Mouse (Mus musculus) neural tube, embryonic 11.5 days (tissue): ENCODE data around the gene Olfr1192-ps1. TPM values are rescaled to one million over a fixed set of nuclear protein-coding genes. Genes with fewer than 3 reads are reported as not detected.
"Not testable (repeated sequence)": the region's sequence is repeated elsewhere in the genome, so short reads cannot be mapped to it uniquely, and the experiment has no call there.

Source experiments
- ATAC-seq: fragments of 200-750 bp; cut with Nextera tagmentation; 2 replicates; pipeline ENCODE4 v1.8.0; 2017; ENCODE audit warnings: moderate number of reproducible peaks, mild to moderate bottlenecking, moderate TSS enrichment, moderate library complexity; ENCODE audit not compliant: insufficient read depth, low FRiP score, low TSS enrichment
- DNase-seq: peaks from one replicate; pipeline ENCODE4 v3.0.0-alpha.2; 2015; ENCODE audit warnings: low spot score
- H3K27ac ChIP-seq: fragments of 300-500 bp; sonication (generic); 2 replicates; pipeline ENCODE4 v1.5.1; 2014; ENCODE audit warnings: low read depth, mild to moderate bottlenecking, low read length
- H3K27me3 ChIP-seq: fragments of 300-500 bp; sonication (generic); 2 replicates; pipeline ENCODE4 v1.6.1; 2014; ENCODE audit warnings: mild to moderate bottlenecking, low read length, mixed read lengths; ENCODE audit not compliant: control insufficient read depth, insufficient read depth
- H3K36me3 ChIP-seq: fragments of 300-500 bp; sonication (generic); 2 replicates; pipeline ENCODE4 v1.6.1; 2014; ENCODE audit warnings: mild to moderate bottlenecking, low read length, moderate library complexity, mixed read lengths; ENCODE audit not compliant: control insufficient read depth, insufficient read depth
- H3K4me1 ChIP-seq: fragments of 300-500 bp; sonication (generic); 2 replicates; pipeline ENCODE4 v1.6.1; 2014; ENCODE audit warnings: low read length, mixed read lengths; ENCODE audit not compliant: control insufficient read depth, insufficient read depth
- H3K4me2 ChIP-seq: fragments of 300-500 bp; sonication (generic); 2 replicates; pipeline ENCODE4 v1.6.1; 2014; ENCODE audit warnings: low read depth, mild to moderate bottlenecking, moderate library complexity
- H3K4me3 ChIP-seq: fragments of 300-500 bp; sonication (generic); 2 replicates; pipeline ENCODE4 v1.5.1; 2014; ENCODE audit warnings: low read depth, low read length
- H3K9ac ChIP-seq: fragments of 300-500 bp; sonication (generic); 2 replicates; pipeline ENCODE4 v1.6.1; 2014; ENCODE audit warnings: mild to moderate bottlenecking, low read length
- H3K9me3 ChIP-seq: fragments of 300-500 bp; sonication (generic); 2 replicates; pipeline ENCODE4 v1.6.1; 2016; ENCODE audit warnings: low read length; ENCODE audit not compliant: control insufficient read depth
- WGBS: fragments of 180-500 bp; shearing (Covaris S2); extraction: QIAGEN DNeasy Blood & Tissue Kit; methylation state at CpG from one replicate; pipeline ENCODE4 v1.1.7; 2014; 5-methylcytosine and 5-hydroxymethylcytosine counted together
- polyA plus RNA-seq: library from polyadenylated mRNA; unstranded; fragments of >200 nt; fragmentation: Nextera tagmentation; extraction: Ambion mirVana; gene quantifications from 2 replicates; pipeline ENCODE4 v1.2.1, GENCODE M21; 2014

Gene Olfr1192-ps1
- not detected in 2 replicates for polyA plus RNA-seq

- no peaks in the 10 kb centered on the region for H3K9me3 ChIP-seq
- no peaks in the 10 kb centered on the region for H3K4me1 ChIP-seq
- no peak within 1 kb of the TSS for H3K9ac ChIP-seq
- no peak within 1 kb of the TSS for H3K4me2 ChIP-seq
- H3K27me3 ChIP-seq, result no peaks in the 10 kb centered on the region
- ATAC-seq (no peak), DNase-seq (no peak)
- 33% methylated on average over 1 of the region's 1 CpGs for WGBS
- H3K27ac ChIP-seq, result no peak within 1 kb of the TSS
- no peak within 1 kb of the TSS for H3K4me3 ChIP-seq
- no peaks in the 10 kb centered on the region for H3K36me3 ChIP-seq
Measured at GRCm38 (mm10) chr2:88648209-88648608, at the start of gene Olfr1192-ps1. TSS of gene Olfr1192-ps1 (plus strand) at chr2:88648509.

- H3K36me3 ChIP-seq, H3K4me2 ChIP-seq, H3K4me1 ChIP-seq, H3K9ac ChIP-seq, H3K9me3 ChIP-seq, H3K27me3 ChIP-seq, DNase-seq, ATAC-seq, H3K4me3 ChIP-seq, H3K27ac ChIP-seq: not testable (repeated sequence)
- WGBS, result 81% methylated on average over 1 of the region's 1 CpGs
Measured at GRCm38 (mm10) chr2:88640242-88640641, 8.1 kb upstream of the Olfr1192-ps1 start, which contains the start of gene Olfr1191-ps1. TSS of gene Olfr1191-ps1 (plus strand) at chr2:88640542.

GRCm38 (mm10) chr2:88675328-88675727, 27.0 kb downstream of the Olfr1192-ps1 start, which contains the start of gene Olfr1193:
TSS of gene Olfr1193 (plus strand) at chr2:88675628.
- H3K4me2 ChIP-seq, H3K27me3 ChIP-seq, H3K36me3 ChIP-seq, H3K27ac ChIP-seq, H3K9ac ChIP-seq, H3K4me3 ChIP-seq, H3K9me3 ChIP-seq, DNase-seq, H3K4me1 ChIP-seq, ATAC-seq: not testable (repeated sequence)

- no peak within 1 kb of the TSS for H3K27ac ChIP-seq
Measured at GRCm38 (mm10) chr2:88689087-88689486, 40.8 kb downstream of the Olfr1192-ps1 start, which contains the start of gene Olfr1195. TSS of gene Olfr1195 (minus strand) at chr2:88689187.

GRCm38 (mm10) chr2:88704497-88704896, 56.2 kb downstream of the Olfr1192-ps1 start, which contains the start of gene Olfr1196:
TSS of gene Olfr1196 (minus strand) at chr2:88704597.
- no peaks in the 10 kb centered on the region for H3K27me3 ChIP-seq
- H3K9ac ChIP-seq, result no peak within 1 kb of the TSS
- H3K27ac ChIP-seq, result no peak within 1 kb of the TSS
- H3K9me3 ChIP-seq, result no peaks in the 10 kb centered on the region
- ATAC-seq, result no peak
- no peak within 1 kb of the TSS for H3K4me2 ChIP-seq
- H3K36me3 ChIP-seq, result no peaks in the 10 kb centered on the region
- DNase-seq, result no peak
- no peaks in the 10 kb centered on the region for H3K4me1 ChIP-seq
- H3K4me3 ChIP-seq, result no peak within 1 kb of the TSS
- 88% methylated on average over 2 of the region's 2 CpGs for WGBS

More at GRCm38 (mm10) chr2:88689087-88689486, 40.8 kb downstream of the Olfr1192-ps1 start, which contains the start of gene Olfr1195:
- Histone ChIP-seq H3K9ac (no peak within 1 kb of the TSS), H3K27me3 (no peaks in the 10 kb centered on the region), H3K36me3 (no peaks in the 10 kb centered on the region), H3K4me3 (no peak within 1 kb of the TSS), H3K4me1 (no peaks in the 10 kb centered on the region), H3K9me3 (no peaks in the 10 kb centered on the region), H3K4me2 (no peak within 1 kb of the TSS)
- DNase-seq (no peak), ATAC-seq (no peak)

Other genes starting within 250 kb of the Olfr1192-ps1 start
- not detected in 2 replicates for gene Olfr1179, start 242.1 kb upstream of the Olfr1192-ps1 start, polyA plus RNA-seq
- gene Olfr1180, start 229.4 kb upstream of the Olfr1192-ps1 start, polyA plus RNA-seq, result not detected in 2 replicates
- gene Olfr1181, start 222.3 kb upstream of the Olfr1192-ps1 start, polyA plus RNA-seq, result not detected in 2 replicates
- not detected in 2 replicates for gene Gm13757, start 199.4 kb upstream of the Olfr1192-ps1 start, polyA plus RNA-seq
- not detected in 2 replicates for gene Olfr1183, start 193.6 kb upstream of the Olfr1192-ps1 start, polyA plus RNA-seq
- not detected in 2 replicates for gene Olfr1184, start 164.9 kb upstream of the Olfr1192-ps1 start, polyA plus RNA-seq
- not detected in 2 replicates for gene Olfr1185-ps1, start 155.2 kb upstream of the Olfr1192-ps1 start, polyA plus RNA-seq
- not detected in 2 replicates for gene Olfr1186, start 130.0 kb upstream of the Olfr1192-ps1 start, polyA plus RNA-seq
- not detected in 2 replicates for gene Olfr1188, start 91.6 kb upstream of the Olfr1192-ps1 start, polyA plus RNA-seq
- not detected in 2 replicates for gene Olfr1189, start 62.1 kb upstream of the Olfr1192-ps1 start, polyA plus RNA-seq
- gene Olfr1191-ps1, start 8.0 kb upstream of the Olfr1192-ps1 start, polyA plus RNA-seq, result not detected in 2 replicates
- gene Olfr1193, start 27.1 kb downstream of the Olfr1192-ps1 start, polyA plus RNA-seq, result not detected in 2 replicates
- gene Olfr1195, start 40.7 kb downstream of the Olfr1192-ps1 start, polyA plus RNA-seq, result not detected in 2 replicates
- gene Olfr1196, start 56.1 kb downstream of the Olfr1192-ps1 start, polyA plus RNA-seq, result not detected in 2 replicates
- not detected in 2 replicates for gene Olfr1197, start 83.9 kb downstream of the Olfr1192-ps1 start, polyA plus RNA-seq
- not detected in 2 replicates for gene Olfr1198, start 102.9 kb downstream of the Olfr1192-ps1 start, polyA plus RNA-seq
- gene Olfr1199, start 112.0 kb downstream of the Olfr1192-ps1 start, polyA plus RNA-seq, result not detected in 2 replicates
- gene Olfr1200, start 122.0 kb downstream of the Olfr1192-ps1 start, polyA plus RNA-seq, result not detected in 2 replicates
- gene Olfr1201, start 144.5 kb downstream of the Olfr1192-ps1 start, polyA plus RNA-seq, result not detected in 2 replicates
- gene Olfr1202, start 166.0 kb downstream of the Olfr1192-ps1 start, polyA plus RNA-seq, result not detected in 2 replicates
- not detected in 2 replicates for gene Olfr1205, start 181.2 kb downstream of the Olfr1192-ps1 start, polyA plus RNA-seq
- not detected in 2 replicates for gene Olfr1204, start 200.8 kb downstream of the Olfr1192-ps1 start, polyA plus RNA-seq
- gene Olfr1206, start 214.7 kb downstream of the Olfr1192-ps1 start, polyA plus RNA-seq, result not detected in 2 replicates